Mouse (Mus musculus): ENCODE results near the gene Pcsk4. TPM values are rescaled to one million over a fixed set of nuclear protein-coding genes. Genes with fewer than 3 reads are reported as not detected.

Pcsk4 gene
- polyA plus RNA-seq, 1 experiment from 2014 or later, result 8.5 TPM

- ATAC-seq, result no peak
- no peaks in the 10 kb centered on the region for H3K27me3 ChIP-seq (replicated peaks; ENCODE audit: control insufficient read depth, insufficient read depth, low read length)
- 91% methylated on average over 8 of the region's 8 CpGs for WGBS
- no peak overlapping the region; the same call in 1 of the 2 replicates for H3K9ac ChIP-seq (ENCODE audit: low read depth, low read length)
- no peak overlapping the region for H3K4me3 ChIP-seq (ENCODE audit: low read length)
- no peak overlapping the region for H3K4me2 ChIP-seq (ENCODE audit: low read length)
- no peak overlapping the region for H3K27ac ChIP-seq (ENCODE audit: low read depth, low read length)
- no peaks in the 10 kb centered on the region for H3K9me3 ChIP-seq (ENCODE audit: control insufficient read depth, low read length)
- peaks cover 4% of the 10 kb centered on the region for H3K36me3 ChIP-seq (ENCODE audit: control insufficient read depth, insufficient read depth, low read length)
- peaks cover 39% of the 10 kb centered on the region for H3K4me1 ChIP-seq (ENCODE audit: control insufficient read depth, insufficient read depth, low read depth, low read length)
Observed at GRCm38 (mm10) chr10:80271870-80272585, 57.3 kb downstream of the Pcsk4 start.

Small RNA genes lying within 50 kb of the gene (microRNA-seq; reads per million reads assigned to microRNA genes)
- 0.83 reads per million for gene Mir6911

Other genes with a start within 250 kb of the Pcsk4 start
- 10.3 and 13.0 TPM in 2 replicates for gene Sbno2, start 223.9 kb downstream of the Pcsk4 start, polyA plus RNA-seq (2015; fragmentation: Nextera tagmentation; extraction: Ambion mirVana)
- 17.7 and 18.3 TPM in 2 replicates for gene Stk11, start 213.7 kb downstream of the Pcsk4 start, polyA plus RNA-seq (2015; fragmentation: Nextera tagmentation; extraction: Ambion mirVana)
- 554 and 581 TPM in 2 replicates for gene Atp5d, start 190.9 kb downstream of the Pcsk4 start, polyA plus RNA-seq (2015; fragmentation: Nextera tagmentation; extraction: Ambion mirVana)
- gene Cbarp, start 188.7 kb downstream of the Pcsk4 start, polyA plus RNA-seq (2015; fragmentation: Nextera tagmentation; extraction: Ambion mirVana), result 98.8 and 130 TPM in 2 replicates
- gene Midn, start 181.2 kb downstream of the Pcsk4 start, polyA plus RNA-seq (2015; fragmentation: Nextera tagmentation; extraction: Ambion mirVana), result 16.0 and 16.1 TPM in 2 replicates
- 288 and 311 TPM in 2 replicates for gene Cirbp, start 163.5 kb downstream of the Pcsk4 start, polyA plus RNA-seq (2015; fragmentation: Nextera tagmentation; extraction: Ambion mirVana)
- 9.4 and 10.1 TPM in 2 replicates for gene 1600002K03Rik, start 156.6 kb downstream of the Pcsk4 start, polyA plus RNA-seq (2015; fragmentation: Nextera tagmentation; extraction: Ambion mirVana)
- 21.5 and 22.7 TPM in 2 replicates for gene Efna2, start 150.0 kb downstream of the Pcsk4 start, polyA plus RNA-seq (2015; fragmentation: Nextera tagmentation; extraction: Ambion mirVana)
- gene Mum1, start 103.1 kb downstream of the Pcsk4 start, polyA plus RNA-seq (2015; fragmentation: Nextera tagmentation; extraction: Ambion mirVana), result 38.0 and 38.7 TPM in 2 replicates
- 349 and 361 TPM in 2 replicates for gene Ndufs7, start 80.4 kb downstream of the Pcsk4 start, polyA plus RNA-seq (2015; fragmentation: Nextera tagmentation; extraction: Ambion mirVana)
- 31.8 and 32.6 TPM in 2 replicates for gene Gamt, start 68.5 kb downstream of the Pcsk4 start, polyA plus RNA-seq (2015; fragmentation: Nextera tagmentation; extraction: Ambion mirVana)
- 38.4 and 38.5 TPM in 2 replicates for gene Dazap1, start 68.0 kb downstream of the Pcsk4 start, polyA plus RNA-seq (2015; fragmentation: Nextera tagmentation; extraction: Ambion mirVana)
- 491 and 527 TPM in 2 replicates for gene Rps15, start 37.0 kb downstream of the Pcsk4 start, polyA plus RNA-seq (2015; fragmentation: Nextera tagmentation; extraction: Ambion mirVana)
- 139 and 149 TPM in 2 replicates for gene Apc2, start 33.5 kb downstream of the Pcsk4 start, polyA plus RNA-seq (2015; fragmentation: Nextera tagmentation; extraction: Ambion mirVana)
- gene 2310011J03Rik, start 9.0 kb downstream of the Pcsk4 start, polyA plus RNA-seq (2015; fragmentation: Nextera tagmentation; extraction: Ambion mirVana), result 31.7 and 32.8 TPM in 2 replicates
- 7.5 and 7.6 TPM in 2 replicates for gene Reep6, start 455 bp upstream of the Pcsk4 start, polyA plus RNA-seq (2015; fragmentation: Nextera tagmentation; extraction: Ambion mirVana)
- gene Adamtsl5, start 18.9 kb upstream of the Pcsk4 start, polyA plus RNA-seq (2015; fragmentation: Nextera tagmentation; extraction: Ambion mirVana), result 1.1 and 1.8 TPM in 2 replicates
- gene Plk5, start 27.0 kb upstream of the Pcsk4 start, polyA plus RNA-seq (2015; fragmentation: Nextera tagmentation; extraction: Ambion mirVana), result 9.3 and 11.0 TPM in 2 replicates
- 9.1 and 9.2 TPM in 2 replicates for gene Mex3d, start 58.2 kb upstream of the Pcsk4 start, polyA plus RNA-seq (2015; fragmentation: Nextera tagmentation; extraction: Ambion mirVana)
- gene Mbd3, start 70.1 kb upstream of the Pcsk4 start, polyA plus RNA-seq (2015; fragmentation: Nextera tagmentation; extraction: Ambion mirVana), result 196 and 207 TPM in 2 replicates
- gene Uqcr11, start 77.3 kb upstream of the Pcsk4 start, polyA plus RNA-seq (2015; fragmentation: Nextera tagmentation; extraction: Ambion mirVana), result 704 and 759 TPM in 2 replicates
- gene Tcf3, start 104.1 kb upstream of the Pcsk4 start, polyA plus RNA-seq (2015; fragmentation: Nextera tagmentation; extraction: Ambion mirVana), result 32.5 and 45.3 TPM in 2 replicates
- 1.2 and 1.3 TPM in 2 replicates for gene Onecut3, start 165.3 kb upstream of the Pcsk4 start, polyA plus RNA-seq (2015; fragmentation: Nextera tagmentation; extraction: Ambion mirVana)
- gene Atp8b3, start 209.6 kb upstream of the Pcsk4 start, polyA plus RNA-seq (2015; fragmentation: Nextera tagmentation; extraction: Ambion mirVana), result 1.5 and 1.6 TPM in 2 replicates
- 25.8 and 26.5 TPM in 2 replicates for gene Rexo1, start 232.1 kb upstream of the Pcsk4 start, polyA plus RNA-seq (2015; fragmentation: Nextera tagmentation; extraction: Ambion mirVana)
- 5.1 and 5.8 TPM in 2 replicates for gene Klf16, start 247.8 kb upstream of the Pcsk4 start, polyA plus RNA-seq (2015; fragmentation: Nextera tagmentation; extraction: Ambion mirVana)